Mouse (Mus musculus): ENCODE measurements around the gene Gpr88. TPM values are rescaled to one million over a fixed set of nuclear protein-coding genes. Genes with fewer than 3 reads are reported as not detected.
"Not testable (repeated sequence)": the region's sequence is repeated elsewhere in the genome, so short reads cannot be mapped to it uniquely, and the experiment has no call there.

Gene Gpr88
- total and polyA plus RNA-seq, 3 experiments = 0.16 TPM; not detected in 2

- ATAC-seq (ENCODE audit: extremely low read depth, insufficient number of reproducible peaks, low FRiP score, poor library complexity, severe bottlenecking) = no peak
- TF ChIP-seq TAL1 (conservative IDR thresholded peaks at IDR 0.05; ENCODE audit: low read depth, low read length) (no peak), GATA2 (IDR thresholded peaks at IDR 0.05; ENCODE audit: borderline replicate concordance, low read depth, low read length) (no peak), CTCF (IDR thresholded peaks at IDR 0.05; ENCODE audit: low read depth, low read length) (no peak), GATA1 (IDR thresholded peaks at IDR 0.05; ENCODE audit: borderline replicate concordance, low read length) (no peak), POLR2AphosphoS5 (IDR thresholded peaks at IDR 0.05; ENCODE audit: insufficient replicate concordance, low read depth, low read length) (no peak)
- H3K27me3 ChIP-seq (ENCODE audit: insufficient read depth, low read length) = no peaks in the 10 kb centered on the region
Observed at GRCm38 (mm10) chr3:116226915-116227314, 26.4 kb downstream of the Gpr88 start.

GRCm38 (mm10) chr3:116222511-116223243 lies 30.6 kb downstream of the Gpr88 start:
- H3K4me3 ChIP-seq (ENCODE audit: low read depth, low read length) = no peak overlapping the region
- no peaks in the 10 kb centered on the region for H3K9me3 ChIP-seq (replicated peaks)
- H3K27me3 ChIP-seq (ENCODE audit: insufficient read depth, low read length) = no peaks in the 10 kb centered on the region
- no peak for ATAC-seq (ENCODE audit: extremely low read depth, insufficient number of reproducible peaks, low FRiP score, poor library complexity, severe bottlenecking)
- DNase-seq (ENCODE audit: low spot score) = no peak
- no peaks in the 10 kb centered on the region for H3K36me3 ChIP-seq (replicated peaks)
- TF ChIP-seq CTCF (IDR thresholded peaks at IDR 0.05; ENCODE audit: low read depth, low read length) = no peak
- TF ChIP-seq POLR2AphosphoS5 (IDR thresholded peaks at IDR 0.05; ENCODE audit: insufficient replicate concordance, low read depth, low read length) = no peak
- TF ChIP-seq TAL1 (conservative IDR thresholded peaks at IDR 0.05; ENCODE audit: low read depth, low read length) = no peak
- no peak for TF ChIP-seq GATA1 (IDR thresholded peaks at IDR 0.05; ENCODE audit: borderline replicate concordance, low read length)
- no peak for TF ChIP-seq GATA2 (IDR thresholded peaks at IDR 0.05; ENCODE audit: borderline replicate concordance, low read depth, low read length)
- H3K4me1 ChIP-seq (ENCODE audit: insufficient read depth, low read depth, low read length) = no peaks in the 10 kb centered on the region

More at GRCm38 (mm10) chr3:116226915-116227314, 26.4 kb downstream of the Gpr88 start:
- no peak overlapping the region for H3K4me3 ChIP-seq (ENCODE audit: low read depth, low read length)
- no peaks in the 10 kb centered on the region for H3K36me3 ChIP-seq (replicated peaks)
- no peaks in the 10 kb centered on the region for H3K4me1 ChIP-seq (ENCODE audit: insufficient read depth, low read depth, low read length)
- DNase-seq (ENCODE audit: low spot score) = no peak
- H3K9me3 ChIP-seq (replicated peaks) = no peaks in the 10 kb centered on the region

GRCm38 (mm10) chr3:116221686-116222010 lies 31.7 kb downstream of the Gpr88 start:
- Histone ChIP-seq H3K9me3 (replicated peaks) (no peaks in the 10 kb centered on the region), H3K27me3 (ENCODE audit: insufficient read depth, low read length) (no peaks in the 10 kb centered on the region), H3K36me3 (replicated peaks) (no peaks in the 10 kb centered on the region), H3K4me3 (ENCODE audit: low read depth, low read length) (no peak overlapping the region), H3K4me1 (ENCODE audit: insufficient read depth, low read depth, low read length) (no peaks in the 10 kb centered on the region)
- no peak for DNase-seq (ENCODE audit: low spot score)
- TF ChIP-seq TAL1 (conservative IDR thresholded peaks at IDR 0.05; ENCODE audit: low read depth, low read length) (no peak), CTCF (IDR thresholded peaks at IDR 0.05; ENCODE audit: low read depth, low read length) (no peak), POLR2AphosphoS5 (IDR thresholded peaks at IDR 0.05; ENCODE audit: insufficient replicate concordance, low read depth, low read length) (no peak), GATA1 (IDR thresholded peaks at IDR 0.05; ENCODE audit: borderline replicate concordance, low read length) (no peak), GATA2 (IDR thresholded peaks at IDR 0.05; ENCODE audit: borderline replicate concordance, low read depth, low read length) (no peak)
- ATAC-seq (ENCODE audit: extremely low read depth, insufficient number of reproducible peaks, low FRiP score, poor library complexity, severe bottlenecking) = no peak

- Histone ChIP-seq H3K4me1 (ENCODE audit: insufficient read depth, low read depth, low read length) (no peaks in the 10 kb centered on the region), H3K27me3 (ENCODE audit: insufficient read depth, low read length) (no peaks in the 10 kb centered on the region), H3K36me3 (replicated peaks) (no peaks in the 10 kb centered on the region), H3K4me3 (ENCODE audit: low read depth, low read length) (no peak overlapping the region), H3K9me3 (replicated peaks) (no peaks in the 10 kb centered on the region)
- TF ChIP-seq GATA1 (IDR thresholded peaks at IDR 0.05; ENCODE audit: borderline replicate concordance, low read length) (no peak), TAL1 (conservative IDR thresholded peaks at IDR 0.05; ENCODE audit: low read depth, low read length) (no peak), CTCF (IDR thresholded peaks at IDR 0.05; ENCODE audit: low read depth, low read length) (no peak), POLR2AphosphoS5 (IDR thresholded peaks at IDR 0.05; ENCODE audit: insufficient replicate concordance, low read depth, low read length) (no peak), GATA2 (IDR thresholded peaks at IDR 0.05; ENCODE audit: borderline replicate concordance, low read depth, low read length) (no peak)
- ATAC-seq (ENCODE audit: extremely low read depth, insufficient number of reproducible peaks, low FRiP score, poor library complexity, severe bottlenecking) = no peak
- no peak for DNase-seq (ENCODE audit: low spot score)
Observed at GRCm38 (mm10) chr3:116220980-116221685, 32.2 kb downstream of the Gpr88 start.

- not testable (repeated sequence) for H3K4me3 ChIP-seq (ENCODE audit: low read depth, low read length); ATAC-seq (ENCODE audit: extremely low read depth, insufficient number of reproducible peaks, low FRiP score, poor library complexity, severe bottlenecking); H3K36me3 ChIP-seq (replicated peaks); DNase-seq (ENCODE audit: low spot score); H3K4me1 ChIP-seq (ENCODE audit: insufficient read depth, low read depth, low read length); H3K9me3 ChIP-seq (replicated peaks); H3K27me3 ChIP-seq (ENCODE audit: insufficient read depth, low read length)
Observed at GRCm38 (mm10) chr3:116217398-116217797, 35.9 kb downstream of the Gpr88 start.

- Histone ChIP-seq H3K4me1 (ENCODE audit: insufficient read depth, low read depth, low read length) (no peaks in the 10 kb centered on the region), H3K9me3 (replicated peaks) (no peaks in the 10 kb centered on the region), H3K27me3 (ENCODE audit: insufficient read depth, low read length) (no peaks in the 10 kb centered on the region), H3K4me3 (ENCODE audit: low read depth, low read length) (no peak overlapping the region), H3K36me3 (replicated peaks) (no peaks in the 10 kb centered on the region)
- DNase-seq (ENCODE audit: low spot score) (no peak), ATAC-seq (ENCODE audit: extremely low read depth, insufficient number of reproducible peaks, low FRiP score, poor library complexity, severe bottlenecking) (no peak)
- no peak for TF ChIP-seq GATA2 (IDR thresholded peaks at IDR 0.05; ENCODE audit: borderline replicate concordance, low read depth, low read length)
- no peak for TF ChIP-seq CTCF (IDR thresholded peaks at IDR 0.05; ENCODE audit: low read depth, low read length)
- no peak for TF ChIP-seq GATA1 (IDR thresholded peaks at IDR 0.05; ENCODE audit: borderline replicate concordance, low read length)
- no peak for TF ChIP-seq TAL1 (conservative IDR thresholded peaks at IDR 0.05; ENCODE audit: low read depth, low read length)
- no peak for TF ChIP-seq POLR2AphosphoS5 (IDR thresholded peaks at IDR 0.05; ENCODE audit: insufficient replicate concordance, low read depth, low read length)
Observed at GRCm38 (mm10) chr3:116216261-116216660, 37.0 kb downstream of the Gpr88 start.

Data from G1E (cell line).